Mouse (Mus musculus): ENCODE results near the gene Sec31b. TPM values are rescaled to one million over a fixed set of nuclear protein-coding genes. Genes with fewer than 3 reads are reported as not detected.
A peak's percentile ranks its signal among the peaks of the same experiment; 100 is the strongest.

Gene Sec31b
- total RNA-seq (2021), result under 1 TPM; 0.28 to 0.42 TPM

DNA sequence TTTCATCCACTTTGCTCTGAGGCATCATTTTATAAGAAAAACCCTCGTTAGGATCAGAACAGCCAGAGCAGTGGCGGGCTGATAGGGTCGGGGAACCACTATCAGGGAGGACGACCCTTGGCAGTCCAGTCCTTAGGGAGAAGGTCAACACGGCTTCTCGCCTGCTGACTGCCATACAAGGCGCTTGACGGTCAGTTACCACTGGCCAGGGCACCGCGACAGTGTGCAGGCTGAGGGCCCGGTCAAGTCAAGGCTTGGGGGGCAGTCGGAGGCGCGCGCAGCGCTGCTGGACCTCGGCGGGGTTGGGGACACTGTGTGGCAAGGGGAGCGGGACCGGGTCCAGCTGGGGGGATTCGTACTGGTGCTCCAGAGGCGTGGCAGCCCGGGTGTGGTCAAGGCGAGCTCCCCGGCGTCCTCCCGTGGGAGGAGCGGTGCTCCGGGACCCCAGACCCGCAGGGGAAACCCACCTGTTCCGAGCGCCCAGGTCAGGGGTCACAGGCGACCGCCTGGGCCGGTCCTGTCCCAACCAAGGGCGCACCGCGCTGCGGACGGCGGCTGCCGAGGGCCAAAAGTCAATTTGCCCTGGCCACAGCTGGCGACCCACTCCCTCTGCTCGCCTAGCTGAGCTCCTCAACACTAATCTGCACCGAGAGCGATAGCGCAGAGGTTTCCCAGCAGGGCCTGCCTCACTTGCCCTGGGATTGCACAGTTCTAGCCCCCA lies at the start of gene Sec31b:
TSS of gene Sec31b (minus strand) at position 544 of the 721 bp plus-strand sequence.
- no peak for DNase-seq (ENCODE audit: extremely low spot score in 1 of 2, low spot score in 1 of 2)

DNA sequence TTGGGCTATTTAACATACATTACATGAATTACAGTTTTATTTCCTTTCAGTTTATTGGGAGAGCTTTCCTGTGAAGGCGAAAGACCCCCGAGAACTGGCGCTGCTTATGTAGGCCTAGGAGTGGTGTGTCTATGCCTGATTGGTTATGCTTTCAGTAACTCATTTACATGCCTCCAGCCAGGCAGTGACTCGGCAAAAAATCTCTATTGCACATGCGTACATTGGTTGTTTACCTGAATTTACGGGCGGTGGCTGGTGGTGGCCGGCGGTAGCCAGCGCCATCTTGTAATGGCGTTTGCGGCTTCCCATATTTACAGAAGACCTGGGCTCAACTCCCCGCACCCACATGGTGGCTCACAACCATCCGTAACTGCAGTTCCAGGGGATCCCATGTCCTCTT lies 48.5 kb upstream of the Sec31b start:
- no peak for DNase-seq (ENCODE audit: extremely low spot score in 1 of 2, low spot score in 1 of 2)

DNA sequence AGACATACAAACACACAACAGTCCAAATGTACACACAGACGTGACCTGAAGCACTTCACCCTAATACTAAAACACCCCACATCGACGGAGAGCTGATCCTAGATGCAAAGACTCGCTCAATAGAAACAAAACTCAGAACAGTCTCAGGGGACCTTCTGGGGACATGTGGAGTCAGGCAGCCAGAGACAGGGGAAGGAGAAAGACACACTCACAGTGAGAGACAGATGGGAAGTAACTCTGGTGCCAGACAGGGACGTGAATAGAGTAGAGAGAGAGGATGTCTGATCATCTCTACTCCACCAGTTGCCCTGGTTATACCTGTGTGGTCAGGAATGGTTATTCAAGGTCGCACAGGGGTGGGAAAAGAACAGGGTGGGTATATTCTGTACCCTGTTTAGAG lies 46.0 kb upstream of the Sec31b start:
- DNase-seq (ENCODE audit: extremely low spot score in 1 of 2, low spot score in 1 of 2), result no peak

DNA sequence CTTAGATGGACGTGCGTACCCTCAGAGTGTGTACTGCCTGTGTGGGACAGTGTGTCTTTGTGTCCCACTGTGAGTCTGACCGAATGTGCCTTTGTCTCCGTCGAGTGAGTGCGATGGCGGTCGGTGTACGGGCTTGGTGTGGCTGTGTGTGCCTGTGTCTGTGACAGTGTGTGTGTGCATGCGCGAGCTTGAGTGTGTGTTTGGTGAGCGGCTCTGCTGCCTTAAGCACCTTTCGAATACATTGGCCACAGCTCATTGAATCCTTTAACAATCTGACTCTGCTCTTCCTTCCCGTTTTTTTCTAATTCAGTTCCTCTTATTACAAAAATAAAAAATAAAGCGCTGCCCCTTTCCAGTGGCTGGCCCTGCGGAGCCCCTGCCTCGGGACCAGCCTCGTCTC lies 45.3 kb upstream of the Sec31b start:
- no peak for DNase-seq (ENCODE audit: extremely low spot score in 1 of 2, low spot score in 1 of 2)

DNA sequence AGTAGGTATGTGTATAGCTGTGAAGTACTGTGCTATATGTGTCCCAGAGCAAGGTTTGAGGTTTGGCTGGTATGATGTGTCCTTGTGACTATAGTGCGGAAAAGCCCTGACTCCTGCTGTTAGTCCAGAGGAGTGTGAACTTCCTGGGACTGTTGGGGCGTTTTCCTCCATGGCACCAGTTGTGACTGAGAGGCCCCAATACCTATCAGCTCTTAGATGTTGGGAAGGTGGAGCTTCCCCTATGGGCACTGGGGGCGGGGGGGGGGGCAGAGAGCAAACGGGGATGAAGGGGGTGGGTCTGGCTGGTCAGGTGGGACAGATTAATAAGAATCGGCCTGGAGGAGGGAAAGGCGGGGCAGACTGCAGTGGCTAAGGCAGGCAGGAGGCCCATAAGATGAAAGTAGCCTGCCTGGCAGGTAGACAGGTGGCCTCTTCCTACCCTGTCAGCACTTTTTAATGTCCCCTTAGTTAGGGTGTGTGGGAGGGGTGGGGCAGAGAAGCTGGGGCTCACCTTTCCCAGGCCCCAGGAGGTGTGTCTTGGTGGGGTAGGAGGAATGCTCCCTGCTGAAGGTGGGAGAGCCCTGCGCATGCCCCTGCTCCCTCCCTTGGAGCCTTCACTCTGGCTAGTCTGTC lies 44.0 kb upstream of the Sec31b start:
- no peak for DNase-seq (ENCODE audit: extremely low spot score in 1 of 2, low spot score in 1 of 2)

DNA sequence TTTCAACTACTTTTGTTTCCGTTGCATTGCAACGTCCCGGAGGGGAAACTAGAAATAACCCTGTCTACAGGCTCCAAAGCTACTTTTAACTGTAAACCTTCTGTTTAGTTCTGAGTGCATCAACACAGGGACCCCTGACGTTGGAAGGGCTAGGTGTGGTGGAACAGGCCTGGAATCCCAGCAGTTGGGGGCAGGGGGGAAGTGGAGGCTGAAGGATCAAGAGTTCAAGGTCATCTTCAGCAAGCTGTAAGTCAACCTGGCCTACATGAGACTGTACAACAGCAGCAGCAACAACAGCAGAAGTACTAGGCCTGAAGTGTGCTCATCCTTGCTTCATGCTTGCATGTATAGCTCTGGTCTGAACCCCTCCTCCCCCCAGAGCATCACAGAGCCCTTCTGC lies 42.4 kb upstream of the Sec31b start:
- DNase-seq (ENCODE audit: extremely low spot score in 1 of 2, low spot score in 1 of 2), result no peak

DNA sequence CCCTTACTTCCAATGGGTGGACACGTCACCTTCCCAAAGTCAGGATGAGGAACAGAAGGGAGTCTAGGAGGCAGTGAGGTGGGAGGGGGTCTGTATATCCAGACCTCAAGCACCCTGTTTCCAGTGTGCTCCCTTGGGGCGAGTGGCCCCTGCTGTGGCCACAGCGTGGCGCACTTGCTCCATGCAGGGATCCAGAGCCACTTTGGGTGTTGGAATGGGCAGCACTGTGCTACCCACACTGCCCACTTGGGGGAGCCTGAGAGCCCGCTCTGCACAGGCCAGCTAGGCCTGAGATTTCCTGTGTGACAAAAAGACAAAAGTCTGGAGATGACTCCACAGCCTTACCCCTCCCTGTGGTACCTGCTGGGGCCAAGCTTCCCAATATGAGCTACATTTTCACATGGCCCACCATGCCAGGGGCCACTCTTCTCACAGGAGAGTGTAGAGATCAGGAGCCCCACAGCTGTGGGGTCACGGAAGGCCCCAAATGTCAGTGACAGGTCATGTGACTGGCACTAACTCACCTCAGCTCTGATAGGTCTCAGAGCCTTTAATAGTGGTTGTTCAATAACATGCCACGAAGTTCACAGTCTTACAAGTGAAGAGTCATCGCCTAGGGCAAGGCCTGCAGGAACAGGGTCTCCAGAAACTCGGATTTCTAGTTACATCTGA lies 37.1 kb upstream of the Sec31b start:
- DNase-seq (ENCODE audit: extremely low spot score in 1 of 2, low spot score in 1 of 2), result peak; percentile 98 to 99

DNA sequence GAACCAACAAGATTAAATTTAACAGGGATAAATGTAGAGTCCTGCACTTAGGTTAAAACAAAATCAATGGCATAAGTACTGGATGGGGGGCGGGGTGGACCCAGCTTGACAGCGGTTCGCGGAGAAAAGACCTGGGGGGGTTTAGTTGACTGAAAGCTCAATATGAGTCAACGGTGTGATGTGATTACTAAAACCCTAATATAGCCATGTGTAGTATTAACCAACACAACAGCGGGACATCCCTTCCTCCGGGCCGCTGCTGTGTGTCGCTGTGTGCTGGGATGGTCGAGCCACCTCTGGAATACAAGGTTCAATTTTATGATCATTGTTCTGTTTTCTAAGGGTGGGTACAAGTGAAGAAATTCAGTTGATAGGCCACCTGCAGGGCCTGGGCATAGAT lies 36.4 kb upstream of the Sec31b start:
- DNase-seq (ENCODE audit: extremely low spot score in 1 of 2, low spot score in 1 of 2), result no peak

DNA sequence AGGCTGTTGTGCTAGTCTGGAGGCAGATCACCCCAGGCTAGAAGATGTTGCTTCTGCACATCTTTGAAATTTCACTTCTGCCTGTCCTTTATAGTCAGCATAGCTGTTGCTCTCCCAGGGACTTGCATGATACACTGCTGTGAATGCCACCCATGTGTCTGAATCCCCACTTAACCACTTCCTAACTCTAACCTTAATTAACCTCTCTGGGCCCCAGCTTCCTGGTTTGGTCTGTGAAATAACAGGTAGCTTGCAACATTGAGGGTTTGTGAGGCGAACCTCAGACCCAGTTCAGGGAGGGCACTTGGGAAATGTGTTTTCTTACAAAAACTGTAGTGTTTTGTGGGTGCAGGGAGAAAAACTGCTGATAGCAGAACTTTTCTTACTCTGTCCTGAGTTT lies 32.4 kb upstream of the Sec31b start:
- DNase-seq (ENCODE audit: extremely low spot score in 1 of 2, low spot score in 1 of 2), result no peak

DNA sequence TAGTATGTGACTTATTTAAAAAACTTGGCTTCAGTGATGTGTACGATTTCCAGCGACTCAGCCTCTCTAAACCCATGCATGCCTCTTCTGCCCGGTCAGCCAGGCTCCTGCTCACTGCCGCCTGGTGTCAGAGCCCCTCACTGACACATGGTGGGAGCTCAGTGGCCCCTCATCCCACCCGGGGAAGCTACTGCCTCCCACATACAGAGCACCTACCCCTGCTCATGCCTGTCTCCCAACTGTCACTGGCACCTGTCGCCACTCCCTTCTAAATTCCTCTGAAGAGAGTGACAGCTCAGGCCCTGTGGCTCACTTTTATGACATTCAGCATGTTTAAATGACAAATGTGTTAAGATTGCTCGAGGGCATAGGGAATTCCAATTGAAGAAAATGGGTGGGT lies 30.6 kb upstream of the Sec31b start:
- no peak for DNase-seq (ENCODE audit: extremely low spot score in 1 of 2, low spot score in 1 of 2)

DNA sequence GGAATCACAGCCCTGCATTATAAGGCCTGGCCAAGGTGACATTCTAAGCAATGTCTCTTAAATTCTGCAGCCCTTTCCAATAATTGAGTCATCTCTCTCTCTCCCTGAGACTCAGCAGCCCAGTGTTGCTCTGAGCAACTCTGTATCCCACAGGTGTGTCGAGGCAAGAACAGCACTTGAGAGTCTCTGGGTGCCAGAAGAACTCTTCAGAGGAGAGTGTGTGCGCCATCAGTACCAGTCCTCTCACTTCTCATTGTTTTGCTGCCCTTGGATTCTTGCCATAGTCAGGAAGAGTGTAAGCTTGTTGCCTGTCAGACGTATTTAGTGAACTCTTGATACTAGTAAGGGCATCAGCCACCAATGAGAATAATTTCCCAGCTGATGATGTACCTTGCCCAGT lies 22.1 kb upstream of the Sec31b start:
- no peak for DNase-seq (ENCODE audit: extremely low spot score in 1 of 2, low spot score in 1 of 2)

DNA sequence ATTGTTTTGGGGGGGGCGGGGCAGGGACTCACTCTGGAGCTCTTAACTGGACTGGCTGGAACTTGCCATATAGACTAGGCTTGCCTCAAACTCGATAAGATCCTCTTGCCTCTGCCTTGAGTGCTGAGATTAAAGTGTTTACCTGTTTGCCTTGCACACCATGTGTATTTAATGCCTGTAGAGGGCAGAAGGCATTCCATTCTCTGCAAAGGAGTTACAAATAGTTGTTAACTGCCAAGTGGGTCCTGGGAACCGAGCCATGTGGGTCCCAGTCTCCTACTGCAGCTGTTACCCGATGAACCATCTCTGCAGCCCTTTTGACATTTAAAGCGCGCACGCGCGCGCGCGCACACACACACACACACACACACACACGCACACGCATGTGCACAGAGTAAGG lies 18.3 kb upstream of the Sec31b start:
- DNase-seq (ENCODE audit: extremely low spot score in 1 of 2, low spot score in 1 of 2), result no peak

DNA sequence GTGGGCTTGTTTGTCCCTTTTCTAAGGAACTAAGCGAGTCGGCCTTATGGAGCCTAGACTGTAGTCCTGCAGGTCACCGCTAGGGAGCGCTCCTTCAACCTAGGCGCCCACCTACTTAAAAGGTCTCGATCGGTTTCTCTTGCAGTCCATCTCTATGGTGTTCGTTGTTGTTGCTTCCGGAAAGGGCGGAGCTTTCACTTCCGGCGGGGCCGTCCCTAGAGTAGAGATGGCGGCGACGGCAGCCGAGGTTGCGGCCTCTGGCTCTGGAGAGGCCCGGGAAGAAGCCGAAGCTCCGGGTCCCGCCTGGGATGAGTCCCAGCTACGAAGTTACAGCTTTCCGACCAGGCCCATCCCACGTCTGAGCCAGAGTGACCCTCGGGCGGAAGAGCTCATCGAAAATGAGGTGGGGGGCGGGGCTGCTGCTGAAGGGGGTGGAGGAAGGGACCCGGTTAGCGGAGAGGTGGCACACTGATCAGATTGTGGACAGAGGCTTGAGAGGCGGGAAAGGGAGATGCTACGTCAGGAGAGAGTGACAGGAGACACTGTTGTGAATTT lies 17.1 kb upstream of the Sec31b start, which contains the start of gene Hif1an:
TSS of gene Hif1an (plus strand) at position 199 of the 555 bp plus-strand sequence.
- peak; percentile 77 to 96 for DNase-seq (ENCODE audit: extremely low spot score in 1 of 2, low spot score in 1 of 2)

DNA sequence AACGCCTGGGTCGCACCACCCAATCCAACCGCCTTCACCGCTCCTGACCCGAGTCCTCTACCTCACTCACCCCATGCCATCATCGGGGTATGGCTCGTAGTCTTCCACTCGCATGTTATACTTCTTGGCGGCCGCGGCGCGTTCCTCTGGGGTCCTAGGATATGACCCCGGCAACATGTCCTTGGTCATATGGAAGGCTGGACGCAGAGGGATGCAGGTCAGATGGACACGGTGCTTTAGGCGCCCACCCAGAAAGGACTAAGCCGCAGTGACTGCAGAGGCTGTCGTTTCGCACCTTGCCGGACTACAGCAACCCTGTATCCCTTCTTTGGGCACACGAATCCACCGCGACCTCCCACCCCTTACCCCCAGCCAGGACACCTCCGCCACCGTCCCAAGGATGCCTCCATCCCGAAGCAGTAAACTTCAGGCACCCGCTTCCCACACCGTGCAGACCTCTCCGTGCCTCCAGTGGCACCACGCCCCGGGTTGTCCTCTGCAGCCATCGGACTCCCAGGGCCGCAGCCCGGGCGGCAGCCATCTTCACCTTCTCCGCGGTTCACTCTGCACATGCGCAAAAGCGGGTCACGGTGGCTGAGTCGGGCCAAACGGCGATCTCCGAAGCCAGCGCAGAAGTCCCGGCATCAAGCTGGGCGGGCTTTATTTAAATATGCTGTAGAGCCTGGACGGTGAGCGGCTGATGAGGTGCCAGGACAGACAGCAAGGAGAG lies 9.4 kb upstream of the Sec31b start, which contains the start of gene Ndufb8:
TSS of gene Ndufb8 (minus strand) at position 580 of the 730 bp plus-strand sequence.
- peak; percentile 90 to 97 for DNase-seq (ENCODE audit: extremely low spot score in 1 of 2, low spot score in 1 of 2)

DNA sequence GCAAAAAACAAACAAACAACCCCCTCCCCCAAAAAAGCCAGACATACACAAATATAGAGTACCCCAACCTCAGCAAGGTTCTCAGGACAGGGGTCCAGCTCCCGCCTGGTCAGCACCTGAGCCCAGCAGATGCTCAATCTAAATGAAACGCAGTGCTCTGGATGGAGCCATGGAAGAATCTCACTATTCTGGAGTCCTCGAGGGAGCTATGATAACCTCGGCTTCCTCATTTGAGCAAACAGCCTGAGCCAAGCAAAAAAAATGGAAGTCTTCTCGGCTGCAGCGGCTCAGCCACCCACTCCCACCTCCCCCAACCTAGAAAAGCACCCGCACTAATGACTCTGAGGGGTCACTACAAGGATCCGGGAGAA lies 8.8 kb upstream of the Sec31b start:
- DNase-seq (ENCODE audit: extremely low spot score in 1 of 2, low spot score in 1 of 2), result no peak

DNA sequence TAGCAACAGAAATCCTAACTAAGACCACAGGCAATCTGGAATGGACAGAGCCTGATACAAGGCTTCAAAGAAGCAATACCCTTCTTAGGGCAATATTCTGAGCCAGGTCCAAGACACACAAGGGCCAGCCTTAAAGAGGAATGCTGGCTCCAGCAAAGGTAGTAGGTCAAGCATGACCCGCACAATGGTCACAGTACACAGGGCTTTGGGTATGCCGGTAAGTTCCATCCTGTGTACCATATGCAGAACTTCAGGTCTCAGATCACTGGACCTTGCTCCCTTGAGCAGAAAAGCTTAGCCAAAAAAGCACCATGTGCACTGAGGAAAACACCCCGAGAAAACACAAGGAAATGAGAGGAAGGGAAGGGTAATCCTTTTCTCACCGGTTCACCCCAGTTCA lies 7.6 kb upstream of the Sec31b start:
- no peak for DNase-seq (ENCODE audit: extremely low spot score in 1 of 2, low spot score in 1 of 2)

DNA sequence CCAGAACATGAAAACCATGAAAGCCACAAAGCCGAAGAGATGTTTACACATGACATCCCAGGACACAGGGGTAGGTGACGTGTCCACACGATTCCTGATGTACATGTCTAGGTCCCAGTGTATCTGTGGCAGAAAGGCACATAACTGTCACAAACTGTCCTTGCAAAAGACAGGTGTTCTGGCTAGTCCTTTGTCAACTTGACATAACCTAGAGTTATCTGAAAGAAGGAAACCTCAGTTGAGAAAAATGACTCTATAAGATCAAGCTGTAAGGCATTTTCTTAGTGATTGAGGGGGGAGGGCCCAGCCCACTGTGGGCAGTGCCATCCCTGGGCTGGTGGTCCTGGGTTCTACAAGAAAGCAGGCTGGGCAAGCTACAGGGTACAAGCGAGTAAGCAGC lies 7.1 kb upstream of the Sec31b start, which contains the start of gene Gm20538:
TSS of gene Gm20538 (minus strand) at position 101 of the 400 bp plus-strand sequence.
- no peak for DNase-seq (ENCODE audit: extremely low spot score in 1 of 2, low spot score in 1 of 2)

DNA sequence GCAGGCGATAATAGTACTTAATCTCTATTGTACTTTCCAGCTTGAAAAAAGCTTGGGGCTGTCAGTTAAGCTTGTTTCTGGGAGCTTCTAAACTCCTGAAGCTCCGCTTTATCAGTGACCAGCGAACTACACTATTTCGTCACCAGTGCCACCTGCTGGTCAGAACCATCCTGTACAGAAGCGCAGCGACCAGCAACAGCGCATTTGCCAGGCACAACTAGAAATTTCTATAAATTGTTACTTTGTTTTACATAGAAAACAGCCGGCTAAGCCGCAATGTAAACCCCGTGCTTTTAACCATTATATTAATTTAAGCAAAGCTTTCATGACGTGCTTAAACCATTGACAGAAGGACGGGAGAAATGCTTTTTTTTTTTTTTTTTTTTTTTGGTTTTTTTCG lies 889 bp downstream of the Sec31b start:
- peak; percentile 44 to 80 for DNase-seq (ENCODE audit: extremely low spot score in 1 of 2, low spot score in 1 of 2)

DNA sequence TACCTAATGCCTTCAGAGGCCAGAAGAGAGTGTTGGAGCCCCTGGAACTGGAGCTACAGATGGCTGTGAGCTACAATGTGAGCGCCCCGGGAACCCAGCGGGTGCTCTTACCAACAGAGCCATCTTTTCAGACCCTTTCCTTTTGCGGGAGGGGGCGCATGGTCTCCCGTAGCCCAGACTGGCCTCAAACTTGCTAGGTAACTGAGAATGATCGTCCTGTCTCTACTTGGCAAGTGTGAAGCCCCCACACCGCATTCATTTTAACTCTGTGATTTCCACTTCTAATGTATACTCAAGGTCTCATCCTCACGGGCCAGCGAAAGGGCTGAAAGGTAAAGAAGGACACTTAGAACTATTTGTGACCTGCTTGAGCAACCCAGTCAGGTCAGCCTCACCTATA lies 1.3 kb downstream of the Sec31b start:
- DNase-seq (ENCODE audit: extremely low spot score in 1 of 2, low spot score in 1 of 2), result no peak

DNA sequence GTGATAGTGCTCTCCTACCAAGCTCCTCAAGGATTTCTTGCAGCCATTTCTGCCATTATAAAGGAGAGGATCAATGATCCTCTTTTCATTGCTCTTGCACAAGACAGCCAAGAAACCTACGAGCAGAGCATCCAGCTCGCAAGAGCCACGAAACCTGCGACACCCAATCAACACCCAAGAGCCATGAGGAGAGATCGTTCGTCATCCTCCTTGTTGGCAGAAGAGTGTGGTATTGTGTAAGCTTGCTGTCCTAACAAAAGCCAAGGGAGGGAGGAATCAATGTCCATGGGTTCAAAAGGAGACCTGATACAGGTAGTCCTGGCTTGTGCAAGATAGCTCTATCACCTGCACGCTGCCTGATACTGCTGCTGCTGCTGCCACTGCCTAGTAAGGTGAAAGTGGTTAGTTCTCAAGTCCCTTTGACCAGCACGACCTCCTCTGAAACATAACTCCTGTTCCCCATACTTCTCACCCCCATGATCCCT lies 2.9 kb downstream of the Sec31b start:
- DNase-seq (ENCODE audit: extremely low spot score in 1 of 2, low spot score in 1 of 2), result no peak
